Mouse (Mus musculus): ENCODE results near the gene Slc3a2. TPM values are rescaled to one million over a fixed set of nuclear protein-coding genes. Genes with fewer than 3 reads are reported as not detected.

Slc3a2 gene
- polyA plus RNA-seq, 1 experiment from 2014 or later = 87.8 TPM

GRCm38 (mm10) chr19:8714653-8715481, 8.3 kb downstream of the Slc3a2 start:
- Histone ChIP-seq H3K27ac (ENCODE audit: low read depth, low read length) (peak overlapping the region; percentile 86), H3K9me3 (replicated peaks; ENCODE audit: control insufficient read depth, low read length) (no peaks in the 10 kb centered on the region), H3K9ac (ENCODE audit: low read depth, low read length) (no peak overlapping the region), H3K4me2 (peak overlapping the region; percentile 33; the same call in 1 of the 2 replicates), H3K36me3 (ENCODE audit: control insufficient read depth, insufficient read depth, low read length) (peaks cover 13% of the 10 kb centered on the region), H3K4me3 (ENCODE audit: low read depth, low read length) (peak overlapping the region; percentile 72; the same call in 1 of the 2 replicates), H3K27me3 (ENCODE audit: control insufficient read depth, insufficient read depth, low read length) (no peaks in the 10 kb centered on the region), H3K4me1 (ENCODE audit: control insufficient read depth, insufficient read depth, low read length) (peaks cover 17% of the 10 kb centered on the region)
- ATAC-seq (replicated peaks; ENCODE audit: insufficient number of reproducible peaks, low FRiP score, low TSS enrichment) = peak; percentile 65; the same call in 1 of the 2 replicates
- 70% methylated on average over 10 of the region's 10 CpGs for WGBS (ENCODE audit: insufficient replicate concordance)

GRCm38 (mm10) chr19:8713997-8714652, 9.0 kb downstream of the Slc3a2 start:
- WGBS (ENCODE audit: insufficient replicate concordance) = 8% methylated on average over 13 of the region's 13 CpGs
- no peaks in the 10 kb centered on the region for H3K27me3 ChIP-seq (ENCODE audit: control insufficient read depth, insufficient read depth, low read length)
- H3K4me3 ChIP-seq (ENCODE audit: low read depth, low read length) = peak overlapping the region; percentile 72
- H3K9ac ChIP-seq (ENCODE audit: low read depth, low read length) = peak overlapping the region; percentile 90
- peak overlapping the region; percentile 88 for H3K27ac ChIP-seq (ENCODE audit: low read depth, low read length)
- peak overlapping the region; percentile 68 for H3K4me2 ChIP-seq
- ATAC-seq (replicated peaks; ENCODE audit: insufficient number of reproducible peaks, low FRiP score, low TSS enrichment) = no peak
- peaks cover 18% of the 10 kb centered on the region for H3K36me3 ChIP-seq (ENCODE audit: control insufficient read depth, insufficient read depth, low read length)
- H3K9me3 ChIP-seq (replicated peaks; ENCODE audit: control insufficient read depth, low read length) = no peaks in the 10 kb centered on the region
- H3K4me1 ChIP-seq (ENCODE audit: control insufficient read depth, insufficient read depth, low read length) = peaks cover 17% of the 10 kb centered on the region

GRCm38 (mm10) chr19:8713306-8713996, 9.7 kb downstream of the Slc3a2 start:
- Histone ChIP-seq H3K4me3 (ENCODE audit: low read depth, low read length) (peak overlapping the region; percentile 72), H3K4me2 (peak overlapping the region; percentile 68), H3K27me3 (ENCODE audit: control insufficient read depth, insufficient read depth, low read length) (no peaks in the 10 kb centered on the region), H3K36me3 (ENCODE audit: control insufficient read depth, insufficient read depth, low read length) (peaks cover 25% of the 10 kb centered on the region), H3K27ac (ENCODE audit: low read depth, low read length) (peak overlapping the region; percentile 88), H3K4me1 (ENCODE audit: control insufficient read depth, insufficient read depth, low read length) (peaks cover 17% of the 10 kb centered on the region), H3K9me3 (replicated peaks; ENCODE audit: control insufficient read depth, low read length) (no peaks in the 10 kb centered on the region), H3K9ac (ENCODE audit: low read depth, low read length) (peak overlapping the region; percentile 90)
- under 1% methylated on average over 51 of the region's 51 CpGs for WGBS (ENCODE audit: insufficient replicate concordance)
- peak; percentile 91 for ATAC-seq (replicated peaks; ENCODE audit: insufficient number of reproducible peaks, low FRiP score, low TSS enrichment)

- under 1% methylated on average over 13 of the region's 13 CpGs for WGBS (ENCODE audit: insufficient replicate concordance)
- Histone ChIP-seq H3K4me1 (ENCODE audit: control insufficient read depth, insufficient read depth, low read length) (peaks cover 17% of the 10 kb centered on the region), H3K9me3 (replicated peaks; ENCODE audit: control insufficient read depth, low read length) (no peaks in the 10 kb centered on the region), H3K4me3 (ENCODE audit: low read depth, low read length) (peak overlapping the region; percentile 72), H3K9ac (ENCODE audit: low read depth, low read length) (peak overlapping the region; percentile 90), H3K27ac (ENCODE audit: low read depth, low read length) (peak overlapping the region; percentile 88), H3K36me3 (ENCODE audit: control insufficient read depth, insufficient read depth, low read length) (peaks cover 30% of the 10 kb centered on the region), H3K4me2 (peak overlapping the region; percentile 68), H3K27me3 (ENCODE audit: control insufficient read depth, insufficient read depth, low read length) (no peaks in the 10 kb centered on the region)
- ATAC-seq (replicated peaks; ENCODE audit: insufficient number of reproducible peaks, low FRiP score, low TSS enrichment) = peak; percentile 43; the same call in 1 of the 2 replicates
Observed at GRCm38 (mm10) chr19:8712870-8713305, 10.3 kb downstream of the Slc3a2 start.

- 51% methylated on average over 10 of the region's 10 CpGs for WGBS (ENCODE audit: insufficient replicate concordance)
- ATAC-seq (replicated peaks; ENCODE audit: insufficient number of reproducible peaks, low FRiP score, low TSS enrichment) = no peak
- Histone ChIP-seq H3K4me1 (ENCODE audit: control insufficient read depth, insufficient read depth, low read length) (peaks cover 17% of the 10 kb centered on the region), H3K27me3 (ENCODE audit: control insufficient read depth, insufficient read depth, low read length) (no peaks in the 10 kb centered on the region), H3K27ac (ENCODE audit: low read depth, low read length) (peak overlapping the region; percentile 88), H3K9ac (ENCODE audit: low read depth, low read length) (peak overlapping the region; percentile 90), H3K4me2 (peak overlapping the region; percentile 68), H3K36me3 (ENCODE audit: control insufficient read depth, insufficient read depth, low read length) (peaks cover 36% of the 10 kb centered on the region), H3K9me3 (replicated peaks; ENCODE audit: control insufficient read depth, low read length) (no peaks in the 10 kb centered on the region), H3K4me3 (ENCODE audit: low read depth, low read length) (peak overlapping the region; percentile 72)
Observed at GRCm38 (mm10) chr19:8711949-8712869, 11.0 kb downstream of the Slc3a2 start.

GRCm38 (mm10) chr19:8711506-8711905, 11.7 kb downstream of the Slc3a2 start:
- Histone ChIP-seq H3K4me2 (peak overlapping the region; percentile 68), H3K9me3 (replicated peaks; ENCODE audit: control insufficient read depth, low read length) (no peaks in the 10 kb centered on the region), H3K36me3 (ENCODE audit: control insufficient read depth, insufficient read depth, low read length) (peaks cover 36% of the 10 kb centered on the region), H3K4me3 (ENCODE audit: low read depth, low read length) (peak overlapping the region; percentile 72), H3K27ac (ENCODE audit: low read depth, low read length) (no peak overlapping the region), H3K4me1 (ENCODE audit: control insufficient read depth, insufficient read depth, low read length) (peaks cover 17% of the 10 kb centered on the region), H3K27me3 (ENCODE audit: control insufficient read depth, insufficient read depth, low read length) (no peaks in the 10 kb centered on the region), H3K9ac (ENCODE audit: low read depth, low read length) (peak overlapping the region; percentile 90)
- 75% methylated on average over 4 of the region's 4 CpGs for WGBS (ENCODE audit: insufficient replicate concordance)
- no peak for ATAC-seq (replicated peaks; ENCODE audit: insufficient number of reproducible peaks, low FRiP score, low TSS enrichment)

GRCm38 (mm10) chr19:8710057-8710456, 13.1 kb downstream of the Slc3a2 start:
- ATAC-seq (replicated peaks; ENCODE audit: insufficient number of reproducible peaks, low FRiP score, low TSS enrichment) = no peak
- H3K36me3 ChIP-seq (ENCODE audit: control insufficient read depth, insufficient read depth, low read length) = peaks cover 36% of the 10 kb centered on the region
- no peak overlapping the region for H3K27ac ChIP-seq (ENCODE audit: low read depth, low read length)
- no peak overlapping the region for H3K4me3 ChIP-seq (ENCODE audit: low read depth, low read length)
- peaks cover 17% of the 10 kb centered on the region for H3K4me1 ChIP-seq (ENCODE audit: control insufficient read depth, insufficient read depth, low read length)
- no peak overlapping the region for H3K9ac ChIP-seq (ENCODE audit: low read depth, low read length)
- H3K9me3 ChIP-seq (replicated peaks; ENCODE audit: control insufficient read depth, low read length) = no peaks in the 10 kb centered on the region
- no peak overlapping the region for H3K4me2 ChIP-seq
- WGBS (ENCODE audit: insufficient replicate concordance) = 95% methylated on average over 2 of the region's 2 CpGs
- no peaks in the 10 kb centered on the region for H3K27me3 ChIP-seq (ENCODE audit: control insufficient read depth, insufficient read depth, low read length)

Measured in heart, embryonic 11.5 days (tissue).